Mouse (Mus musculus) ES-E14 (cell line): ENCODE results near the gene Gsdme.

ENCODE experiments used
- CHD2 ChIP-seq: IDR thresholded peaks from 2 replicates; pipeline ENCODE4 v1.6.1; 2014; ENCODE audit warnings: mild to moderate bottlenecking, low read depth, low read length, inconsistent platforms
- HCFC1 ChIP-seq: IDR thresholded peaks from 2 replicates; pipeline ENCODE4 v1.6.1; 2012; ENCODE audit warnings: low read length, inconsistent platforms, borderline replicate concordance; ENCODE audit not compliant: insufficient read depth
- MAFK ChIP-seq: IDR thresholded peaks from 2 replicates; pipeline ENCODE4 v1.6.1; 2014; ENCODE audit warnings: mild to moderate bottlenecking, low read depth, low read length, inconsistent platforms; ENCODE audit not compliant: insufficient read depth

DNA sequence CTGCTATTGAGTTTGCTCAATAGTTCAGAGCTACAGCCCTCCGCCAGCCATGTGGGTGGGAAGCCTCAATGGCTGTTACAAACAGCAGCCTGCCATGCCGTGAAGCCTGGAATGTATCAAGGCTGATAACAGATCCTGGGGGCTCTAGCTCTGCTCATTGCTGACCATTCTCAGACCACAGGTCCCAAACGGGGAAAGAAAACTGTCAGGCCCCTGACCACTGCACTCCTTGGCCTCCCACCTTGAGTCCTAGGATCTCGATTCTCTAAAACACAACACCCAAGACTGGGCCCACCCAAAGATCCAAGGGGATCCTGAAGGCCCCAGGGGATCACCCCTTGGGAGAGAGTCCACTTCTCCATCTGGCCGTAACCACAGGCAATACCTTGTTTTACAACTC lies 41.3 kb downstream of the Gsdme start:
- TF ChIP-seq MAFK (no peak), HCFC1 (no peak), CHD2 (no peak)
